Mouse (Mus musculus) inflammation-experienced regulatory T-cells, adult 6 months (primary cell): ENCODE measurements around the gene Nol10. TPM values are rescaled to one million over a fixed set of nuclear protein-coding genes. Genes with fewer than 3 reads are reported as not detected.
"Not testable (repeated sequence)": the region's sequence is repeated elsewhere in the genome, so short reads cannot be mapped to it uniquely, and the experiment has no call there.

ENCODE experiments used
- ATAC-seq: one replicate; pipeline ENCODE4 v1.8.0; 2017
- polyA plus RNA-seq, 3 experiments: library from polyadenylated mRNA; unstranded; fragments of 100-300 nt; shearing (Covaris generic); gene quantifications; one replicate each; pipeline ENCODE4 v1.2.1; 2017

The Nol10 gene
- polyA plus RNA-seq, 3 experiments from 2014 or later: 27.7 to 35.0 (median 33.4) TPM

DNA sequence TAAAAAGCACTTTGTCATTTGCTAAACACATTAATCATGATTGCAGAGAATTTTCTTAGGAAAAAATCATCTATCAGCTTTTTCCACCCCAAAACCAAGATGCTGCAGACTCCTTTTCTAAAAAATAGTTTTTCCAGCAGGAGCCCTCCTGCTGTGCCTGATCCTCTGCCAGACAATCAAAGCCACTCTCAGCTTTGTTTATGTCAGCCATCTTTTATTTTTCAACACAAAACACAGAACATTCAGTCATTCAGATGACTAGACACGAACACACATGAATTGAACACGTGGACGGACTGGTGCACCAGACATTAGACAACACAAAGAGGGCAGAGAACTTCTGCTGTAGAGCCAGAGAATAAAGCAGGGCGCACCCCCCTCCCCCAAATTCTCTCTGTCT lies 115.4 kb downstream of the Nol10 start:
- no peak for ATAC-seq

GRCm38 (mm10) chr12:17464550-17464949 lies 116.3 kb downstream of the Nol10 start:
- not testable (repeated sequence) for ATAC-seq

- no peak for ATAC-seq
These were observed 118.5 kb downstream of the Nol10 start for GRCm38 (mm10) chr12:17466791-17467190.

GRCm38 (mm10) chr12:17468359-17468758 lies 120.1 kb downstream of the Nol10 start:
- ATAC-seq: no peak

DNA sequence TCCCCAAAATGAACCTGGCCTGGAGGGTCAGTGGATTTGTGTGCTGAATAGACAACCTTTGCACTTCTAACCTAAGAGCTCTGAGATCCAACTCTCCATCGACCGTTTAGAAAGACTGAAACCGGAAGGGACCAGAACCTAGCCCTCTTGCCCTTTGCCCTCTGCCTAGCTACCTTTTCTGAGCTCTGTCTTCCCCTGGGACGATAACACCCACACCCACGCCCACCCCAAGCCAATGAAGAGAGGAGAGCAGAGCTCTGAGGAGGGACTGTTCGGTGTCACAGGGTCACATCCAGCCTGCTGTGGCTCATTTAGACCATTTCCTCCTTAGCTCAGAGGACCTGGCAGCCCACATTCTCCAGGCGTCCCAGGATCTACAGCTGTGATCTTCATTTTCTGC lies 121.6 kb downstream of the Nol10 start:
- ATAC-seq: no peak

GRCm38 (mm10) chr12:17470528-17470927 lies 122.3 kb downstream of the Nol10 start:
- not testable (repeated sequence) for ATAC-seq

DNA sequence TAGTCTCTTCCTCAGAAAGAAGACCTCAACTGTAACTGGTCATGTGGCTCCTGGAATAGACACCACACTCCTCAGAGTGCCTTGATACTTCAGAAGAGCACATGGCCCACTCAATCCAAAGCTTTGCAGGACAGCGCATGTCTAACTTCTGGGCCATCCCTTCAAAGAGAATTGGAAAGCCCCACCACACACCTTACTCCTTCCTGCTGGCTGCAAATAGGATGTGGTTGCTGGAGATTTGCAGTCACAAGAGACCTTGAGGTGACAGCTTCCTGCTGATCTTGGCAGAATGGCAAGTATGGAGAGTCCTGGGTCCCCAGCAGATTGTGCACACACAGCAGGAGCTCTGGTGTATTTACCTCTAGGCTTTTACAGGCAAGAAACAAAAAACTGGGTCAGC lies 123.1 kb downstream of the Nol10 start:
- ATAC-seq: peak; percentile 95

GRCm38 (mm10) chr12:17473128-17473527 lies 124.9 kb downstream of the Nol10 start:
- no peak for ATAC-seq

- ATAC-seq: no peak
These were observed 125.6 kb downstream of the Nol10 start for GRCm38 (mm10) chr12:17473862-17474261.

GRCm38 (mm10) chr12:17474681-17475080 lies 126.4 kb downstream of the Nol10 start:
- no peak for ATAC-seq

DNA sequence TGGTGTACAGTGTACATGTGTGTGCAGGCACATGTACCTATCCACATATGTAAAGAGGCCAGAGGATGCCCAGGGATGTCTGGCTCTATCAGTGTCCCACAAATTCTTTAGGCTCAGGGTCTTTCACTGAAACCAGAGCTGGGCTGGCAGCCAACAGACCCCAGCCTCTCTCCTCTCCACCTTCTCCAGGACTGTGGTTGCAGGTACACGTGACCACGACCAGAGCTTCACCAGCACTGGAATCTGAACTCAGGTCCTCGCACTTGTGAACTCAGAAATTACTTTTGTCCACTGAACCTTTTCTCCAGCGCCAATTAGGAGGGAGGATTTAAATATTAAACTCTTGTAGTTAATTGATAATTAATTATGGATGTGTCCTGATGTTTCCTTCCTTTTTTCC lies 126.9 kb downstream of the Nol10 start:
- ATAC-seq: no peak

- no peak for ATAC-seq
These were observed 129.9 kb downstream of the Nol10 start for GRCm38 (mm10) chr12:17478196-17478595.

DNA sequence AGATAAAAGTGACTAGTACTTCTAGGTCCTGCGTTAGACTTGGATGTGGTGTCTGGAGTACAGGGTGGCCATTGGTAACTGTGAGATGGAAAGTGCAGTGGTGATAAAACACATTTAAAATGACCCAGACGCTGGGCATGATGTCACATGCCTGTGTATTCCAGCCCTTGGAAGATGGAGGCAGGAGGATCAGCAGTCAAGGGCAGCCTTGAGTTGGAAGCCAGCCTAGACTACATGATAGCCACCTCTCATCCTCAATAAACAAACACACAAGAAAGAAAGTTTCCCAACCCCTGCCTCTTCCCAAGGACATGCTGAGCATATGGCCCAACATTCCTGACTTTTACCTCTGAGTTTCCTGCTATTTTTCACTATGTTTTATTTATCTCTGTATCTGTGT lies 130.6 kb downstream of the Nol10 start:
- ATAC-seq: no peak

Other genes starting within 250 kb of the Nol10 start
- gene Kcnf1, start 171.6 kb upstream of the Nol10 start, polyA plus RNA-seq: 1 to 10 TPM in 2 of 3 experiments, not detected in 1; 2.6 to 3.7 TPM
- gene Pdia6, start 81.9 kb upstream of the Nol10 start, polyA plus RNA-seq: 100 to 1,000 TPM; 186 to 215 (median 194) TPM
- under 1 TPM in 1 of 3 experiments, not detected in 2; 0.35 TPM for gene Atp6v1c2, start 19.1 kb upstream of the Nol10 start, polyA plus RNA-seq
- 10 to 100 TPM; 15.3 to 37.6 (median 24.0) TPM for gene Odc1, start 196.3 kb downstream of the Nol10 start, polyA plus RNA-seq